Mouse (Mus musculus) kidney, adult 2 months (tissue): ENCODE measurements around the gene Lpp. TPM values are rescaled to one million over a fixed set of nuclear protein-coding genes. Genes with fewer than 3 reads are reported as not detected.

Experiments used
- DNase-seq: peaks from one replicate; pipeline ENCODE4 v3.0.0; 2021
- H3K27ac ChIP-seq: fragments of 200-500 bp; 2 replicates; pipeline ENCODE4 v1.5.1; 2012; ENCODE audit warnings: low read depth, low read length, control low read depth, inconsistent platforms; ENCODE audit not compliant: insufficient read depth
- H3K27me3 ChIP-seq: fragments of 200-500 bp; replicated peaks from 2 replicates; pipeline ENCODE4 v1.6.1; 2012; ENCODE audit warnings: mild to moderate bottlenecking, moderate library complexity, low read length, inconsistent platforms; ENCODE audit not compliant: control insufficient read depth, insufficient read depth
- H3K36me3 ChIP-seq: fragments of 200-500 bp; 2 replicates; pipeline ENCODE4 v1.6.1; 2012; ENCODE audit warnings: mild to moderate bottlenecking, moderate library complexity, low read length, inconsistent platforms; ENCODE audit not compliant: control insufficient read depth, insufficient read depth
- H3K4me1 ChIP-seq: fragments of 200-500 bp; 2 replicates; pipeline ENCODE4 v1.6.1; 2011; ENCODE audit warnings: low read length; ENCODE audit not compliant: control insufficient read depth, insufficient read depth
- H3K4me3 ChIP-seq: fragments of 200-500 bp; 2 replicates; pipeline ENCODE4 v1.5.1; 2011; ENCODE audit warnings: mild to moderate bottlenecking, low read depth, low read length, control low read depth; ENCODE audit not compliant: insufficient read depth
- CTCF ChIP-seq: fragments of 200-500 bp; conservative IDR thresholded peaks from 2 replicates; pipeline ENCODE4 v1.5.1; 2011; ENCODE audit warnings: low read depth, mild to moderate bottlenecking, control low read depth, low read length, moderate library complexity, mixed read lengths; ENCODE audit not compliant: insufficient read depth, insufficient read length
- POLR2A ChIP-seq: fragments of 200-500 bp; IDR thresholded peaks from one replicate; pipeline ENCODE4 v1.6.1; 2011; ENCODE audit warnings: low read depth, low read length, control low read depth
- WGBS: fragments of 180-500 bp; shearing (Covaris S2); methylation state at CpG from one replicate; pipeline ENCODE4 v1.1.7; 2018; 5-methylcytosine and 5-hydroxymethylcytosine counted together
- polyA plus RNA-seq: library from polyadenylated mRNA; depleted of rRNA; stranded (reverse); fragments of >200 nt; gene quantifications from 2 replicates; pipeline ENCODE4 v1.2.3, GENCODE M21; 2012

Lpp gene
- polyA plus RNA-seq, 1 experiment, result 15.9 TPM

DNA sequence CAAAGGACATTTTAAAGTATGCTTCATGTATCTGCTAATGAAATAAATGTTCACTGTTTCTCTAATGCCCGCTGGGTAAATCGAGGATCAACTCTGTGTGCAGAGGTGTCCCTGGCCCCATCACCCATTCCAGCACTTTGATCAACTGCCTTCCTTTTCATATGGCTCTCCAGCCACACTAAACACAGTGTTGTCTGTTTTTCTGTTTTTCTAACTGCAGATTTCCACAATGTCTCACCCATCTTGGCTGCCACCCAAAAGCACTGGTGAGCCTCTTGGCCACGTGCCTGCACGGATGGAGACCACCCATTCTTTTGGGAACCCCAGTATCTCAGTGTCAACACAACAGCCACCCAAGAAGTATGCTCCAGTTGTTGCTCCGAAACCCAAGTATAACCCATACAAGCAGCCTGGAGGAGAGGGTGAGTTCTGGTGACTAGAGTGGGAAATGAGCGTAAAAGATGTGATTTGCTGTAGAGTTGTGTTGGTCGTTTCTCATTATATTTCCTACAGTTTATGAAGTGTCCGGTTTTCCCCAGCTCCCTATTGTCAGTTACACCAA lies 214.7 kb downstream of the Lpp start:
- Histone ChIP-seq H3K27me3 (no peaks in the 10 kb centered on the region), H3K4me3 (no peak overlapping the region), H3K36me3 (no peaks in the 10 kb centered on the region; the same call in 1 of the 2 replicates), H3K27ac (no peak overlapping the region), H3K4me1 (no peaks in the 10 kb centered on the region)
- TF ChIP-seq CTCF (no peak), POLR2A (no peak)
- no peak for DNase-seq
- WGBS, result 85% methylated on average over 8 of the region's 8 CpGs

GRCm38 (mm10) chr16:24619458-24619857 lies 226.2 kb downstream of the Lpp start:
- WGBS, result 96% methylated on average over 6 of the region's 6 CpGs
- DNase-seq, result no peak
- Histone ChIP-seq H3K27ac (no peak overlapping the region), H3K36me3 (no peaks in the 10 kb centered on the region; the same call in 1 of the 2 replicates), H3K4me3 (no peak overlapping the region), H3K27me3 (no peaks in the 10 kb centered on the region), H3K4me1 (peaks cover 8% of the 10 kb centered on the region)
- TF ChIP-seq POLR2A (no peak), CTCF (no peak)

DNA sequence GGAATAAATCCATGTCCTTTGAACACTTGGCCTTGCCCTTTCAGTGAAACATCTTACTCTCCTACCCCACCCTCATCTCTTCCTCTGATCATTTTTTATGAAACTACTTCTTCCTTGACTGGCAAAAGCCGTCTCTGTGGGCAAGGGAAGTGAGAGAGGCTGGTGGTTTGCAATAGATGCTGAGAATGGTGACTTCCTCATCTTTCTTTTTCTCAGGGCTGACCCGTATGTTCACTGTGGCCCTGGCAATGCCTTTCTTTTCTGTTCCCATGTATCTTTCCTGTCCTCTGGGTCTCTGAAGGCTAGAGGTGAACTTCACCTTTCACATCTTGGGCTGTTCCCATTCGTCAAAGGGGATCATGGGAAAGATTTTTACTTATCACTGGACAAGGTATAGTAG lies 226.7 kb downstream of the Lpp start:
- no peak overlapping the region for H3K4me3 ChIP-seq
- DNase-seq, result no peak
- TF ChIP-seq POLR2A (no peak), CTCF (no peak)
- peaks cover 8% of the 10 kb centered on the region for H3K4me1 ChIP-seq
- H3K27me3 ChIP-seq, result no peaks in the 10 kb centered on the region
- no peak overlapping the region for H3K27ac ChIP-seq
- 87% methylated on average over 3 of the region's 3 CpGs for WGBS
- no peaks in the 10 kb centered on the region; the same call in 1 of the 2 replicates for H3K36me3 ChIP-seq

- Histone ChIP-seq H3K27ac (peak overlapping the region; percentile 91), H3K4me3 (no peak overlapping the region), H3K36me3 (no peaks in the 10 kb centered on the region; the same call in 1 of the 2 replicates), H3K4me1 (peaks cover 8% of the 10 kb centered on the region), H3K27me3 (no peaks in the 10 kb centered on the region)
- DNase-seq, result peak; percentile 84
- TF ChIP-seq CTCF (no peak), POLR2A (no peak)
- WGBS, result 40% methylated on average over 3 of the region's 3 CpGs
Measured at GRCm38 (mm10) chr16:24622226-24623194, 229.2 kb downstream of the Lpp start.

- no peaks in the 10 kb centered on the region; the same call in 1 of the 2 replicates for H3K36me3 ChIP-seq
- no peak overlapping the region for H3K27ac ChIP-seq
- H3K4me3 ChIP-seq, result no peak overlapping the region
- TF ChIP-seq CTCF, result no peak
- TF ChIP-seq POLR2A, result no peak
- no peaks in the 10 kb centered on the region for H3K27me3 ChIP-seq
- H3K4me1 ChIP-seq, result peaks cover 8% of the 10 kb centered on the region
- DNase-seq, result no peak
- WGBS, result 86% methylated on average over 5 of the region's 5 CpGs
Measured at GRCm38 (mm10) chr16:24624335-24624734, 231.0 kb downstream of the Lpp start.

- peaks cover 8% of the 10 kb centered on the region for H3K4me1 ChIP-seq
- 93% methylated on average over 5 of the region's 5 CpGs for WGBS
- no peak for TF ChIP-seq POLR2A
- no peak for TF ChIP-seq CTCF
- no peak for DNase-seq
- no peaks in the 10 kb centered on the region for H3K27me3 ChIP-seq
- H3K27ac ChIP-seq, result no peak overlapping the region
- H3K4me3 ChIP-seq, result no peak overlapping the region
- H3K36me3 ChIP-seq, result no peaks in the 10 kb centered on the region
Measured at GRCm38 (mm10) chr16:24625576-24625975, 232.3 kb downstream of the Lpp start.

DNA sequence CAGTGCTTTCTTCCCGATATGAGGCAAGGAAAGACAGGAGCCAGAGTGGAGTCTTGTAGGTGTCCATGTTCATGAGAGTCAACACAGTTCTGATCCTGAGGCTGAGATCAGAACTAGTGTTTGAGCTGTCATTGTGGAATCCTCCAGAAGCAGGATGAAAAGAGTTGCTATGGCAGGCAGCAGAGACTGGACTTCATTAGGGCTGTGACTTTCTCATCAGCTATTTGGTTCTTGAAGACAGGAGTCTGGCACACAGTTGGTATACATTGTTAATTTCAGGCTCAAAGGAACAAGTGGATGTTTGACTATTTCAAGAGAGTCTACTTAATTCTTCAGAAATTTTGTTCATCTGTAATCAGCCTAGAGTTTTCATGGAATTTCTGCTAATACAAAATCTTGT lies 235.5 kb downstream of the Lpp start:
- DNase-seq, result no peak
- no peak overlapping the region; the same call in 1 of the 2 replicates for H3K27ac ChIP-seq
- TF ChIP-seq POLR2A, result no peak
- TF ChIP-seq CTCF, result no peak
- H3K4me1 ChIP-seq, result no peaks in the 10 kb centered on the region; the same call in 1 of the 2 replicates
- no peaks in the 10 kb centered on the region for H3K36me3 ChIP-seq
- no peak overlapping the region for H3K4me3 ChIP-seq
- WGBS, result 87% methylated on average over 1 of the region's 1 CpGs
- H3K27me3 ChIP-seq, result no peaks in the 10 kb centered on the region
